In the genomic region with DNA sequence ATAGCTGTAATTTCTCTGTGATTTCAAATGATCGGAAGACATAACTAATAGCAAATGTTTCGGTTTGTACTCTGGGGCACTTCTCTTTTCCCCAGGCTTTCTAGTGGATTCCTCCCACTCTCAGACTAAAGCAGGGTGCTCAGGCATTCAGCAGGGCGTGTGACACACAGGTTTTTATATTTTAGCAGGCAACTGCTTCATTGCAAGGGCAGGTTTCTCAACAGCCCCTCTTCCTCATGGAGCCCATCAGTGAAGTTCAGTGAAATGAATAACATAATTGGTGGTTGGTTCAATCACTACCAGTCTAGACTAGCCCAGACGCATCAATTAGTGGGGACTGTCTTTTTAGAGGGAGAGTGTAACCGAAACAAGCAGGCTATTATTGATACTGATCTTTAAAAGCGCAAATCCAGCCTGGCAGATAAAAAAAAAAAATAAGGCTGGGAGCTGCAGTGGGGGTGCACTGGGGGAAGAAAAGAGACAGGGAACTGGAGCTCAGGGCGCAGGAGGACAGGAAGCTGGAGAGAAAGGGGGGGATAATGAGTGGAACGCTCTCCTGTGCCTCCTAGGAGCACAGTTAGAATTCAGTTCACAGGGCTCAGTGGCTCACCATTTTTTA, we compare ENCODE assay signal across 8 mouse cellular contexts.
DNase-seq lines count a peak whose midpoint lies in the region; ATAC-seq and TF ChIP-seq lines count a peak whose summit lies in the region.

No protein-coding gene starts in this region.

- peak overlapping the region; percentile 61 for H3K4me2 ChIP-seq in heart, postnatal 0 days (ENCODE audit: low read depth, low read length)
- peak overlapping the region; percentile 81 for H3K4me2 ChIP-seq in midbrain, embryonic 14.5 days (ENCODE audit: low read length)

- H3K4me1 ChIP-seq in heart, postnatal 0 days (ENCODE audit: control insufficient read depth, insufficient read depth), result peaks cover 8% of the 10 kb centered on the region
- H3K4me1 ChIP-seq in midbrain, embryonic 14.5 days (ENCODE audit: control insufficient read depth, insufficient read depth, low read length), result peaks cover 14% of the 10 kb centered on the region

- H3K9ac ChIP-seq in heart, postnatal 0 days (replicated peaks; ENCODE audit: low read depth, low read length), result 0 out of 2 replicates have a peak overlapping the region, but pooled peaks have one; percentile 37
- peak overlapping the region; percentile 100 for H3K9ac ChIP-seq in midbrain, embryonic 14.5 days (replicated peaks; ENCODE audit: low read length)

- H3K27me3 ChIP-seq in heart, postnatal 0 days (ENCODE audit: control insufficient read depth, insufficient read depth, low read length), result no peaks in the 10 kb centered on the region
- H3K27me3 ChIP-seq in midbrain, embryonic 14.5 days (ENCODE audit: control insufficient read depth, insufficient read depth, low read length), result no peaks in the 10 kb centered on the region

- ATAC-seq in heart, postnatal 0 days (ENCODE audit: insufficient read depth, low read depth), result no peak
- ATAC-seq in midbrain, embryonic 14.5 days (ENCODE audit: low FRiP score, low TSS enrichment), result no peak

- DNase-seq in layer of hippocampus, postnatal 36 days, result peak; percentile 20 to 27
- DNase-seq in layer of hippocampus, adult 11-12 months (ENCODE audit: low spot score), result no peak
- peak; percentile 34 for DNase-seq in embryo, embryonic 9.5 days (ENCODE audit: extremely low spot score)
- no peak for DNase-seq in heart, postnatal 0 days (ENCODE audit: low spot score)
- peak; percentile 84 for DNase-seq in midbrain, embryonic 14.5 days
- no peak for DNase-seq in cerebellum, adult 9-10 months
- no peak for DNase-seq in spleen, postnatal 36 days (ENCODE audit: low spot score in 2 of 2)
- DNase-seq in kidney, postnatal 36 days, result no peak

- H3K27ac ChIP-seq in heart, postnatal 0 days (ENCODE audit: low read depth), result peak overlapping the region; percentile 5
- H3K27ac ChIP-seq in midbrain, embryonic 14.5 days (replicated peaks; ENCODE audit: low read depth, low read length), result peak overlapping the region; percentile 100

- no peak for TF ChIP-seq EP300 in heart, postnatal 0 days (IDR thresholded peaks at IDR 0.05; ENCODE audit: low read depth)

- WGBS in heart, postnatal 0 days, result 49% methylated on average over 8 of the region's 8 CpGs
- WGBS in midbrain, embryonic 14.5 days, result 3% methylated on average over 8 of the region's 8 CpGs

- no peaks in the 10 kb centered on the region for H3K9me3 ChIP-seq in heart, postnatal 0 days (replicated peaks; ENCODE audit: control insufficient read depth, low read length)
- no peaks in the 10 kb centered on the region for H3K9me3 ChIP-seq in midbrain, embryonic 14.5 days (ENCODE audit: control insufficient read depth, low read length)

- peaks cover 6% of the 10 kb centered on the region; the same call in 1 of the 2 replicates for H3K36me3 ChIP-seq in heart, postnatal 0 days (replicated peaks; ENCODE audit: control insufficient read depth, insufficient read depth, low read length)
- peaks cover 26% of the 10 kb centered on the region for H3K36me3 ChIP-seq in midbrain, embryonic 14.5 days (ENCODE audit: control insufficient read depth, insufficient read depth, low read length)

- peak overlapping the region; percentile 58 for H3K4me3 ChIP-seq in heart, postnatal 0 days (ENCODE audit: low read depth, low read length)
- peak overlapping the region; percentile 83 for H3K4me3 ChIP-seq in midbrain, embryonic 14.5 days (replicated peaks; ENCODE audit: low read depth, low read length)

- no peak for TF ChIP-seq CTCF in heart, postnatal 0 days (IDR thresholded peaks at IDR 0.05; ENCODE audit: low read depth)

Comparison
In these comparisons a context has a peak if more than half of its experiments do, and no peak if none do; other contexts are left out.
1. DNase-seq: peak in layer of hippocampus, postnatal 36 days (2 of 2), embryo, embryonic 9.5 days (single experiment) and midbrain, embryonic 14.5 days (single experiment); none in layer of hippocampus, adult 11-12 months (single experiment), heart, postnatal 0 days (single experiment), cerebellum, adult 9-10 months (single experiment), spleen, postnatal 36 days (0 of 2) and kidney, postnatal 36 days (0 of 2).